Mouse (Mus musculus) kidney, postnatal 25 days (tissue): ENCODE results near the gene Ripply2.
"Not testable (repeated sequence)": the region's sequence is repeated elsewhere in the genome, so short reads cannot be mapped to it uniquely, and the experiment has no call there.

ENCODE experiments used
- DNase-seq, 2 experiments: peaks; one replicate each; pipeline ENCODE4 v3.0.0; 2021; ENCODE audit warnings: mixed read lengths in 2 of 2

Ripply2 gene

DNA sequence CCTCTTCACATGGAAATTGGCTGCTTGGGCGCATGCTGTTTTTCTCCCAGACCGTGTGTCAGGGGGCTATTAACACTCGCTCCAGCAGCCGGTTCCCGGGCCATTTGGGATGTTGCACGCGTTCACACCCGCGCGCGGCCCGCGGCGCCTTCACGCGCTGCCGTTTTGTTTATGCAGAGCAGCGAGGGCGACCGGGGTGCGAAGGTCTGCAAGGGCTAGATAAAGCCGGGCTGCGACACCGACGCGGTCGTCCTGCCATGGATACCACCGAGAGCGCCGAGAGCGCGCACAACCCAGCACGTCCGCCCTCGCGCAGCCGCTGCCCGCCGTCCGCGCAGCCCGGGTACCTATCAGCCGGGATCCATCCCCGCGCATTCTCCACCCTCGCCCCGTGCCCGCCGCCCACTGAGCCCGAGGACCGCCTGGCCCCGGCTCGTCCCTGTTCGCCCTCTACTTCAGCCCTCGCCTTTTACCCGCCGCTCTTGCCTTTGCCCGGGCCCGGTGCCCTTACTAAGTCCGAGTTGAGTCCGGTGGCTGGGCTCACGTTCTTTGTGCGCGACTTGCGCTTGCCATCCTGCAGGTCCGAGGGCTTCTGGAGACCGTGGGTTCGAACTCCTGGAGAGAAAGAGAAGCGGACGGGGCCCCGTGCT lies at the start of gene Ripply2:
Ripply2 (plus strand) TSS at position 250 of the 650 bp plus-strand sequence.
- no peak for DNase-seq

DNA sequence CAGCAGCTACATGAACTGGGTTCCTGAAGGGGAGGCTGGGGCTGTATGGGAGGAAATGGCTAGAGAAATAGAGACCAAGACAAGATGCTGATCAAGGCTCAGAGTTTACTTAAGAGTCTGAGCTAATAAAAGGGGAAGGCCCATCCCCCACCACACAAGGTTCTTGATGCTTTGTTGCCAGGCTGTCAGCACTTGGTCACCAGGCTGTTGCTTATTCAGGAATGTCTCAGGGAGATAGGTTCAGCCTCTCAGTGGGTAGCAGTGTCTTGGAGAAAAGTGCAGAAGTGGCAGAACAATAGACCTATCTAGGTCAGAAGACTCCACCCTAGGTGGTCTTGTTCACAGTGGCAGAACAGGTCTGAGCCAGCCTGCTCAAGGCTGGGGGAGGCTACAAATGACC lies 42.9 kb upstream of the Ripply2 start:
- not testable (repeated sequence) for DNase-seq

DNA sequence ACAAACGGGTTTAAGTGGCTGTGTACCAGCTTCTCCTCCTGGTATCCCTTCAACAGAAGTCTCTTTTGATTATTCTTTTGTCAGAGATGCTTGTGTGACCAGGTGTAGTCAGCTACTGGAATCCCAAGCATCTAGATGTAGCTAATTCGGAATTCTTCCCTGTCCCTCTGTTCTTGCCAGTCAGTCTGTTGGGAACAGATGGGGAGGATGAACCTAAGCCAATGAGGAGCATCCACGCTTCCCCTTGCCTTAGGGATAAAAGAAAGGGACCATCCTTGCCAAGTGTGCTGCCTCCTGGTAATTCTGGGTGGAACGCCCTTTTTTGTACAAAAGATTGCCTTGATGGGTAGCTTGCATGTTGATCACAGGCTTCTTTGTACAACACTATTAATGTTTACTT lies 41.8 kb upstream of the Ripply2 start:
- DNase-seq: no peak

DNA sequence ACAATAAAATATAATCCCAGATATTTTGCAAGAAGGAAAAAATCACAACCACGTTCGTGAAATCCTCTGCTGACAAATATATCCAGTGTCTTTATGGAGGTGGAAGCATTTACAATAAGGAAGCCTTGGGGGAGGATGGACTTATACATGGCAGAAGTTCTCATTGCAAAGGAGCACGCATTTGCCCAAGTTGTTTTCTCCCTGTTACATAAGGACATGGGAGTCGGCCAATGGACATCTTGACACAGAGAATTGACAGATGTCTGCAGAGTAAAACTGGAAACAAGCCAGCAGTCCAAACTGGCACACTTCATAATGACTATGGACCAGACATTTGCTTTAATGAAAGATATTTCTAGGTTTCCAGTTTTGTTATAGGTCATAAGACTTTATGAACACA lies 38.4 kb upstream of the Ripply2 start:
- DNase-seq: no peak

DNA sequence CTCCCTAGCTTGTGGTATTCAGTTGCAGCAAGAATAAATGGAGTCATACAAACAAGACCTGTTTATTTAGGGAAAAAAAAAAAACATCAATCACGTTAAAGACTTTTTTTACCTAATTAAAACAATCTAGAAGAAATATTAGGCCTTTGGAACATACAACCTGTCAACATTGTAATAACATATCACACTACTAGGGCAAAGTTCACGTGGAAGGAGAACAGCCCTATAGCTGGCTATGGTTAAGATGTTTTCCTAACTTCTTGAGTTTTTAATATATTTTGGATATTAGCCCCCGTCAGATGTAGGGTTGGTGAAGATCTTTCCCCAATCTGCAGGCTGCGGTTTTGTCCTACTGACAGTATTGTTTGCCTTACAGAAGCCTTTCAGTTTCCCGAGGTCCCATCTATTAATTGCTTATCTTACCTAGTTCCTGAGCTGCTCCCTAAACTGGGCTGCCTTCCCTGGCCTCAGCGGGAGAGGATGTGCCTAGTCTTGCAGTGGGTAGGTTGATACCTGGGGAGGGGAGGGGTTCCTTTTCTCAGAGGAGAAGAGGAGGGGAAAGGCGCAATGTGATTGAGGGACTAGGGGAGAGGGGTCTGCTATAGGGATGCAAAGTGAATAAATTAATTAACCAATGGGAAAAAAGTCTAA lies 37.0 kb upstream of the Ripply2 start:
- DNase-seq: no peak

DNA sequence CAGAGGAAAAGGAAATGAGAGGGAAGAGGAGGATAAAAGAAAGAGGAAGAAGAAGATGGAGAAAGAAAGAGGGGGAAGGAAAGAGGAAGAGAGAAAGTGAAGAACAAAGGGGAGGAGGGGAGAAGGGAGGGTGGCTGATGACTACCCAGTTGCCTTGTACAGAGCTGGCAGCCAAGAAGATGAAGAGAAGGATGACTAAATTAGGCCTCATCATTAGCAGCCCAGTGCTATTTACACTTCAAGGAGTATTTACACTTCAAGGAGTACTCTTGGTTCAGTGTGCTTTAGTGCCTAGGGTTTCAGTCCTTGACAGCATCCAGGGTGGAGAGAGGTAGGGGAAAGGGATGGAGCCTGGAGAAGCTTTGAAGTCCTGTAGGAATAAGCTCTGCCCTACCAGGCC lies 35.3 kb upstream of the Ripply2 start:
- no peak for DNase-seq

DNA sequence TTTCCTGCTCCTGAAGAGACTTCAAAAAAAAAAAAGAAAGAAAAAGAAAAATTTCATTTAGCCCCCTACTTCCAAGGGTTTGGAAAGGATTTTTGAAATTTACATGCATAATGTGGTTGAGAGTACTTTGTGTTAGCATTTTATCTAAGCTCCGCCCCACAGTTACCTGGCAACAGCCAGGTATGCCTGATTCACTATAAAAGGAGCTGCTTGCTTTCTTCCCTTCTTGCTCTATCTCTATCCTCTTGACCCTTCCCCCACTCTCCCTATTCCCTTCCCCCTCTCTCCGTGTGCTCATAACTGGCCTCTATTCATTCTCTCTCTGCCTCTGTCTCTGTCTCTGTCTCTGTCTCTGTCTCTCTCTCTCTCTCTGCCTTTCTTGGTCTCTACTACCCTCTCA lies 34.4 kb upstream of the Ripply2 start:
- no peak for DNase-seq

DNA sequence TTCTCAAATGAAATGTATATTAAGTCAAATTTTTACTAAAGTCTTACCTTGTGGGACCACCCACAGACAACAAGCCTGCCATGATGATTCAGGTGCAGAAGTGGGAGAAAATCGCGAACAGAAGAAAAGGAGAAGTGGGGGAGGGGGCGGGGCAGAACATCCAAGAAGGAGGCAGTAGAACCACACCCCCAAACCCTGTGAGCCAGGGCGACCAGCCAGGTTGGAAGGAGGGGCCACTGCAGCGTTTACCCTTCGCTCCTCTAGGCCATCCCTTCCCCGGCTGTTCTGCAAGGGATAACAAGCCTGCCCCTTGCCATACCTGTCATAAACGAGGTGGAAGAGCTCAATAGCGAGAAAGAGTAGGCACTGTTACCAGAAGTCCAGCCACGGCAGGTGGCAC lies 33.8 kb upstream of the Ripply2 start:
- no peak for DNase-seq

DNA sequence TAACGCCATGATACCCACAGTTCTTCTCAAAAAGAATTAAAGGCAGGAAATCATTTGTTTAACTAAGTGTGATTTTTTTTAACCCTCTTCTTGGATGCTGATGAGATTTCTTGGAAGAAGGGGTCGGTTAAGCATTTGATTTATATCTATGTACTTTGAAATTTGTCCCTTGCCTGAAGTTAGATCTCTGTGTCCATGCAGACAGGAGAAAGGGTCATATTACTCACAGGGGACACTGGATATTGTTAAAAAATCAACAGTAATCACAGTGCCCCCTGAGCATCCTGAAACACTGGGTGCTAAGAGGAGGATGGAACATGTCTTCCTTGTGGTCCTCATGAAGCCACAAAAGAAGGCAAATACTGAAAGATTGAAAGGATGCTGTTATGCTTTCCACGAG lies 30.8 kb upstream of the Ripply2 start:
- no peak for DNase-seq

DNA sequence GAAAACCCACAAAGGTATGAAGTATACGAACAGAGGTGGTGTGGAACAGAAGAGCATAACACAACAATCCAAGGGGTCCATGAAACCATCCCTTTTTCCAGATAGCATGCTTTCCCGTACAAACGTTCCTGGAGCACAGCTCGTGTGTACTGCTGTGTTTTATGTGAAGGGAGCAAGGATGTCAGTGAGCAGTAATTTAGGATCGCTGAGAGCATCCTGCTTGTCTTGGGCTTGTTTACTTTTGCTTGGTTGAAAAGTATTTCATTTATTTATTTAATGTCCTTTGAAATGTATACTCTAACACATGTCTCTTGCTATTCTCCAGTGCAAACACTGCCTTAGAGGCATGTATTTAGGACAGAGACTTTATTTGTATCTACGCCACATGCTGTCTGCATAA lies 30.2 kb upstream of the Ripply2 start:
- DNase-seq: no peak

DNA sequence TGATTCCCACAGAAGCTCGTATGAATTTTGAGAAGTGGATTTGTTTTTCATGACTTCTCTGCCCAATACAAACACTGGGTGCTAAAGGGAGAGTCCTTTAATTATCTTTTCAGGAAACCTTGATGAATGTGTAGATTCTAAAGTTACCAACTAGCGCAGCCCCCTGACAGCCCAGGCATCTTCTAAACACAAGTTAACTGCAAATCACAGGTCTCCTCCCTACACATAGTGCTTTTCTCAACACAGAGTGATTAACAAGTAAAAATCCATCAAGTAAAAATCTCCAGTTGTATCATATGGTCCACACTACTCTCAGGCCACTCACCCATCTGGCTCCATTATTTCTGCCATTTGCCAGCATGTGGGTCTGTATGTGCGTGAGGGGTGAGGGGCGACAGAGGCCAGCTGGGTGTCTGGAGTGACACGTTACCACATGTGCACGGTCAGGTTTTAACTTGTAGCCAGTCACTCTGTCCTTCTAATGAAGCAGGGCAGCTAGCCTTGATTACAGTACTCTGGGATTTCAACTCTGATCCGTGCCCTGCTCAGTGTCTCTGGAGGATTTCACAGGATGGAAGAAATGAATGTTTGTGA lies 28.5 kb upstream of the Ripply2 start:
- DNase-seq: no peak

DNA sequence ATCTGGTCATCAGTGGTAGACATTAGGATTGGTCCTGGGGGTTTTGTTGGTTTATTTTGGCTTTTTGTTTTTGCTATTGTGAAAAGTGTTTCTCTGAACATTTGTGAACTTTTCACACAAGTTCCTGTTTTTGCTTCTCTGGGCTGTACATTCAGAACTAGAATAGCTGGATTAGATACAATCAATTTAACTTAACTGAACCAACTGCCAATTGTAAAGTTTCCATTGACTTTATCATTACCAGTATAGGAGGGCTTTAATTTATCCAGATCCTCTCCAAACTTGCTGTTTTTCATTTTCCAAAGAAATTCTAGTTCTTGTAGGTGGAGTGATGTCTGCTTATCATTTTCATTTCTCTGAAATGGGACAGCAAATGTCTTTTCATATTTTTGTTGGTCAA lies 25.5 kb upstream of the Ripply2 start:
- no peak for DNase-seq

DNA sequence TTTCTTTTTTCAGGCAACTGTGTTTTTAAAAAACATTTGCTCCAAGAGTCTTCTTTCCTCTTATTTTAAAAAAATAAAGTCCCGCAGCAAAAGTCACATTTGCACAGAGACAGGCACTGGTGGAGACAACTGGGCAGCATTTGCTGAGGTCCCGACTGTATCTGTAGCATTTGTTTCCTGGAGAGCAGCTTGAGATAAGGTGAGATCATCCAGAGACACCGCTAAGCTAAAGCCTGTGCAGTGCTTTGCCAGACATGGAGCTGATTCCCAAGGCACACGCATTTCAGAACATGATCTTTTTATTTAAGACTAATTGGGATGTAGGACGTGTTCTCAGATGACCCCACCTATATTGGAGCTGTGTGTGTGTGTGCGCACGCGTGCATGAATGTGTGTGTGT lies 23.6 kb upstream of the Ripply2 start:
- no peak for DNase-seq

DNA sequence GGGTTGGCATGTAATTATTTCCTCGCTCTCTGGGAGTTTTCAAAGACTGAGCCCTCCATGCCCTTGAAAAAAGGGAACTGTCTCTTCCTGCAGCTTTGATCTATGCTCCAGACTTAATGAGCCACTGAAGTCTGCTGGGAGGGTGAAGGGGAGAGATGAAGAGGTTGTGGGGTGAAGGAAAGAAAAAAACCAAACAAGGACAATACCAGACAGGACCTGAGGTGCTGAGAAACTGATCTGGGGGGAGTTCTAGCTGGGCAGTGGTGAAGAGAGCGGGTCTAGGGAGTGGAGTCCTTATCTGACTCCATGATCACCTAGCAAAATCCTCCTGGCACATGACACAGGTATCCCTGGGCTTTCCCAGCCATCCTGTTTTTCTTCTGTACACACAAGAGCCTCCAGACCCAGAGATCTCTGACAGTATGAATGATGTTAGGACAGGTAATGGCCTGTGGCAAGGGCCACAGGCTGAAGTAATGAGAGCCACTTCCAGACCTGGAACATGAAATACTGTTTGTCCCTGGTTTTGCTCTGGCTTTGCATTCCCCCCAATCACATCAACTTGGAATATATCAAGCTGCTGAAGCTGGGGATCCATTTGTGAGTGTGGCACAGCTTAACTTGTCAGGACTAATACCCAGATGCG lies 18.2 kb upstream of the Ripply2 start:
- no peak for DNase-seq

DNA sequence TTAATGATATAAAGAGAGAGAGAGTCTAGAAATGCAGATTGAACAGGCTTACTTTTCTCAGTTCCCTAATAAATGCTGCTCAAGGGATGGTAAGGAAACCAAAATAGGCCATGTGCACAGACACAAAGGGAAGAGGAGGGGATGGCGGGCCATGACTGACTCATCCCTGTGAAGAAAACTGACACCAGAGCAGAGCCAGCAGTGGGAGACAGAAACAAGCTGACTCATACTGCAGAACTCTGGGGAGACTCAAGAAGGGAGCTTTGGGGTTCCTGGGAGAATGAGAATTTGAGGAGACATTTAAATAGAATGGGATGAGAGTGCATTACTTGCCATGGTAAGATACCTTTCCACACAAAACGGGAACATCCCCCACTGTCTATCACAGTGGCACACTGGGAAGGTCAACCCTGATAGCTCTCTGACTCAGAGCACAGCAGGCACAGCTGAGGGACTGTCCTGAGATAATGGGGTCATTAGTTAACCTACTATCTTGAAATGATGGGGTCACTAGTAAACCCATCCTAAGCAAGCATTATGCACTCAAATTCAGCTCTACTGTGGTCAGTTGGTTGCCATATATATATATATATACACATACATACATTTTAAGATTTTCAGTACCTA lies 15.3 kb upstream of the Ripply2 start:
- no peak for DNase-seq

DNA sequence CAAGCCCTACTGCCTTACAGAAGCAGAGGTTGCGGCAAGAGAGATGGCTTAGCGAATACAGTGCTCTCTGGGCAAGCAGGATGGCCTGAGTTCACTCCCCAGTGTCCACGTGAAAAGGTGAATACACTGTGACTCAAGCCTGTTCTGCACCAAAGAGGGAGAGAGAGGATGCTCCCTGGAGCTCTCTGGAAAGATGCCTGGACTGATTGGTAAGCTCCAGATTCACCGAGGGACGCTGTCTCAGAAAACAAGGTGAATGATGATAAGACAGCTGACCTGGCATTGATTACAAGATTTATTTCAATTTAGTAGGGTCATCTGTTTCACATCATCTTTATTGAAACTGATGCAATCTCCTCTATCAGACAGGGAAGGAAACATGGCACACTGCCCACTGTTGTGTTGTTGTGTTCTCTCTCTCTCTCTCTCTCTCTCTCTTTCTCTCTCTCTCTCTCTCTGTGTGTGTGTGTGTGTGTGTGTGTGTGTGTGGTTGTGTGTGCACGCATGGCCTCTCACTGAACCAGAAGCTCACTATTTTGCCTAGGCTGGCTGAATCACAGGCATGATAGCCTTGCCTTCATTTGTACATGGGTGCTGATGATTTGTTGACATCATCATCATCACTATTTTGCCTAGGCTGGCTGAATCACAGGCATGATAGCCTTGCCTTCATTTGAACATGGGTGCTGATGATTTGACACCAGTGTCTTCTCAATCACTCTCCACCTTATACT lies 10.5 kb upstream of the Ripply2 start:
- DNase-seq: no peak

DNA sequence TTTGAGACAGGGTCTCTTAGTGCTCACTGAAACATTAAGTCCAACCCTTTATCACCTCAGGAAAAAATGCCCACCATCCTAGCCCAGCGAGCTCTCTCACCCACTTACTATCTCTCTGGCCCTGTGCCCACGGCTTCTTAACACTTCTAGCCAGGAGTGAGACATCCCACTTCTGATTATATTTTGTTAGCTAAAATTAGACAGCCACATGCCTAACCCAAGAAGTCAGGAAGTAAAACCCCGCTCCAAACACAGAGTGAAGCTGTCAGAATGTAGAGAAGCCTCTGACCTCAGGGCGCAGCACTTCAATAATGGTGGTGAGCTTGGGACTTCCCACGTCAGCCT lies 9.9 kb upstream of the Ripply2 start:
- DNase-seq: no peak

DNA sequence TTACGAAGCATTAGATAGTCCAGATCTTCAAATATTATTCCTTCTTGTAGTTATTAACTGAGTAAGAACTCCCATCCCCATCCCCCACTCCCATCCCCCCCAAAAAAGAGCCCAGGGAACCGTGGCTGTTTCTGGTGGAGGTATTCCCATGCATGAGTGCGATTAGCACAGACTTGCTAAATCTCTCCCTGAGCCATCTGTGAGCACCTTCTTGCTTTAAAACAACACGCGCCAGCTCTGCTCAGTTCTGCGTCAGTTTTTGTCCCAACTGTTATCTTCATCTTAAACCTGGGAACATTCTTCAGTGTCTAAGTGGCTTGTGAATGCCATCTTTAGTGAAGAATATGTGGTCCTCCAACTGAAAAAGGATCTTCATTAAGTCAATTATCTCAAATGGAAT lies 6.8 kb upstream of the Ripply2 start:
- DNase-seq: no peak

DNA sequence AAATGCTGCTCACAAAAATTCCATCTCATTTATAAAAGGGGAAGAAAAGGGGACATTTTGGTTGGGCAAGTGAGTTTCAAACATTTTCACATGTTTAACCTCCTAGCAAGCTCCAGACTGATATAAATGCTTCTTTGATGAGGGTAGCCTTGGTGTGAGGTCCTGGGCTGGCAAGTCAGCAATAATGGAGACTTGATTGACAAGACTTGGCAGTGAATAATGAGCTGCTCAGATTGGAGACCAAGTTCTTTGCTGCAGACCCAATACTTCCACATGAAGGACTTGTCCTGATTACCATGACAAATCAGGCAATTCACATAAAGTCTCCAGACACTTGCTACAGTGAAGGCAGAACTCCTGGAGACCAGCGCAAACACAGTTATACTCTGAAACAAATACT lies 6.4 kb upstream of the Ripply2 start:
- DNase-seq: no peak

DNA sequence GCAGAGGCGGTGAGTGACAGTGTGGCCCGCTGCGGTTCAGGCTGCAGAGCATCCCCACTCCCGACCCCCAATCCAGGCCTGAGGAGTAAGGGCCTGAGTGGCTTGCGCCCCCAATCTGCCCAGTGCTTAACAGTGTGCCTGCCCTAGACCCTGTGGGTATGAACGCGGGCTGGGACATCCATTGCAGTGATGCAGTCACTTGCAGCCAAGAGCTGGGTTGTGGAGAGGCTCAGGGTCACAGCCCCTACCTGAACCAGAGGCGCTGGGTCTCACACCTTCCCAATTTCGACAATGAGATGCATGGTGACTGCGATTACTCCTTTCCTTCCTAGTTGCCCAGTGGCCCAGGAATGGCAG lies 579 bp downstream of the Ripply2 start:
- DNase-seq: no peak

DNA sequence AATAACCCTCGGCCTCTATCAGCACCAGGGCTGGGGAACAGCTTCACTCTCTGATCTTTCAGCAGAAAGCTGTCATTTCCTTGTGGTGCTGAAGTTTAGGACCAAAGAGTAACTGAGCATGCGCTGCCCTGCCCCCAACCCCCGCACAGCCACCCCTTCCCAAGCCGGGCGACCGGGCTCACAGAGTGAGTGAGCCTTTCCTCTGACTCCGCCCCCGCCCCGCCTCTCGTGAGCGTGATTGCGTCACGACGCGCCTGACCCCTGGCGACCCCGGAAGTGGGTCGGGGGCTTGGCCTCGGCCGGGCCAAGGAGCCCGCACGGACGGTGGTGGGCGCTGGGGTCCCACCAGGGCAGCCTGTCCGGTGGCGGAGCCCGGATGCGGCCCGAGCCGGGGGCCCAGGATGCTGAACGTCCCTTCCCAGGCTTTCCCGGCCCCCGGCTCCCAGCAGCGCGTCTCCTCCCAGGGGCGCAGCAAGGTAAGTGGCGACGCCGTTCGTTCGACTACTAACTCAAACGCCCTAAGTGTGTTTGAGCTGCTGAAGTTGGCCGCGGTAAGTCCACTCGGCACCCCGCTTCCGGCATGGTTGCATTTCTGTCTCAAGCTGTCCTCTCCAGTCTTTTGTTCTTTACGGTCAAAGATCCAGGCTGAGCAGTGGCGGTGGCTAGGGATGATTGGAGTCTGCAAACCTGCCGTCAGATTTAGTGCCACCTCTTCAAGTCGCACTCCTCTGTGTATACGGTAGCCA lies 6.6 kb downstream of the Ripply2 start, which contains the start of gene Cyb5r4:
Cyb5r4 (plus strand) TSS at position 237 of the 746 bp plus-strand sequence.
- DNase-seq: peak; percentile 97 to 98

DNA sequence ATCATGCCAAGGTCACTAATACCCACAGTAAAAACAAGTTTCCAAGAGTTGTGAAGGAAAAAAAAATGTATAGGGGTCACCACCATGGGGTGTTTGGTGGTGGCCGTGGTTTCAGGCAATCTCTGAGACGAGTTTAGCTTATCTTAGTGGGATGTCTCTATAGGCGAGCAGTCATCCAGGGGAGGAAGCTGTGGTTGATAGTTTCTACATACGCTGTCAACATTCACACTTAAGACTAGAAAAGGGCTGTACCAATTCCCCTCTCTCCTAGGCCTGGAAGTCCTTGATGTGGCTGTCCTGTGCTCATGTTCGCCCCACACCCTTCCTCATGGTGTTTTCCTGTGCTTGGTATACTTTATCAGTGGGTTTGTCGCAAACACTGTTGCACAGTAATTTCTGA lies 10.4 kb downstream of the Ripply2 start:
- DNase-seq: no peak
